Mouse (Mus musculus) liver, postnatal 0 days (tissue): ENCODE data around the gene Hnrnpa0.

Experiments
- CTCF ChIP-seq: sonication (generic); IDR thresholded peaks from 2 replicates; pipeline ENCODE4 v1.5.1; 2016; ENCODE audit warnings: antibody characterized with exemption, low read depth
- EP300 ChIP-seq: IDR thresholded peaks from 2 replicates; pipeline ENCODE4 v1.6.1; 2016; ENCODE audit warnings: antibody characterized with exemption, low read depth, mild to moderate bottlenecking

GRCm38 (mm10) chr13:58150442-58150841 lies 22.1 kb upstream of the Hnrnpa0 start:
- TF ChIP-seq EP300 (no peak), CTCF (no peak)
